Mouse (Mus musculus) spleen, postnatal 0 days (tissue): ENCODE data around the gene Nfatc4. TPM values are rescaled to one million over a fixed set of nuclear protein-coding genes. Genes with fewer than 3 reads are reported as not detected.

Source experiments
- polyA plus RNA-seq: library from polyadenylated mRNA; unstranded; fragments of >200 nt; fragmentation: Nextera tagmentation; extraction: Ambion mirVana; gene quantifications from 2 replicates; pipeline ENCODE4 v1.2.1, GENCODE M21; 2015

The Nfatc4 gene
- polyA plus RNA-seq = 4.8 and 7.3 TPM in 2 replicates

GRCm38 (mm10) chr14:55822991-55823762 is at the start of gene Nfatc4:
TSS of gene Nfatc4 (plus strand) at chr14:55823144.

GRCm38 (mm10) chr14:55783958-55784235 is 39.0 kb upstream of the Nfatc4 start, which contains the start of gene Adcy4:
TSS of gene Adcy4 (minus strand) at chr14:55784095.

DNA sequence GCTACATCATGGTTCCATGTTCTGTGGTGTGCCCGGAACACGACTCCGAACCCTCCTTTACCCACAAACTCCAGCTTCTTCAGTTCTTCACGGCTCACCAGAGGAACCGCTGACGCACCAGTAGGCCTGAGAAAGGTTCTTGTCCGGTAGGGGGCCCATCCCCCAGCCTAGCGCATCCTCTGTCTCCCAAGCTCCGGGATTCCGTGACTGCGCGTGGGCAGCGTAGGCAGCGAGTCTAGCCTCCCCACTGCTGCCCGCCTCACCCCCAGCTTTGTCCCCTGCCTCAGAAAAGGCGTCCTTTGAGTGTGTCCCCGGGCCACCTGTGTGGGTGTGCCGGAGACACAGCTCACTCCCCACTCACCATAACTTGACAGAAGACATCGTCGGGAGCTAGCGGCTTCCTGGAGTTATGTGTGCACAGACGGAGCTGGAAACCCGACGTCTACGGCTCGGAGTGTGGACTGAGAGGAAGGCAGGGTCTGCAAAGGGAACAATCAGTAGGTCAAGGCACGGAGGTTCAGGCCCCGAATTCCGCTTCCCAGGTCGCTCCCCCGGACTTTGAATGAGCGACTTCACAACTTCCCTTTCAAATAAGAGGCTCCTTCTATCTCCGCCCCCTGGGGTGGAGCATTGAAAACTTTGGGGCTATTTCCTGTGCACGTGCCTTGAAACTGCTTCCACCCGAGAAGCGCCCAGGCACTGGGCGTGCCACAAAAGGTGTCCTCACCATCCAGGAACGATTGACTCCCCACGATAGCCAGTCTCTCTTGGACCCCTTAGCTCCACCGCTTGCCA is 34.5 kb upstream of the Nfatc4 start, which contains the start of gene Ripk3:
TSS of gene Ripk3 (minus strand) at position 610 of the 795 bp plus-strand sequence.

DNA sequence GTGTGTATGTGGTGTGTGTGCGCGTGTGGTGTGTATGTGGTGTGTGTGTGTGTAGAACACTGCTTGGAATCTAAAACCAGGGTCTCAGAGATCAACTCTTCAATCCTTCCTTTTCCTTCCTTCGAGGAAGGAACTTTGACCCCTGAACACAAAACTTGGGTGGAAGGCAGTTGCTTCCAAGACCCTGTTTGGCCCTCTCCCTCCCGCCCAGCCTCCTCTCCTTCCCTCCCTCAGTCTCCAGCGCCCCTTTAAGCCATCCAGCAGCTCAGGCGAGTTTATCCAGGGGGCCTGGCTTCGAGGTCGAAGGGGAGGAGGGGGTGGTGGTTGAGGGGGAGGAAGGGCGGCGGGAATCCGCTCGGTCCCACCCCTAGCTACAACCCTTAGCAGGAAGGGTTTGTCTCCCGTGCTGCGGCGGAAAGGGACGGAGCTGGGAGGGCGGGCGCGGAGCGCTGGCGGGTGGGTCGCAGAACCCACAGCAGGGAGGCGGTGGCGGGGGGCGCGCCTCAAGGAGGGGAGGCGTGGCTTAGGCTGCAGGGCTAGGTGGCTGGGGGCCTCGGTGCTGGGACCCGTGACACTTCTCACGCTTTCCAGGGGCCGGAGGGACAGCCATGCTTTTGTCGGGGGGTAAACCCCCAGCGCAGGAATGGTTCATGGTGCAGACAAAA is 30.8 kb downstream of the Nfatc4 start, which contains the start of gene Nynrin:
TSS of gene Nynrin (plus strand) at position 390 of the 665 bp plus-strand sequence.

Other genes with a start within 250 kb of the Nfatc4 start
- 0.37 and 0.45 TPM in 2 replicates for gene Fitm1, start 247.5 kb upstream of the Nfatc4 start, polyA plus RNA-seq
- gene Psme1, start 245.0 kb upstream of the Nfatc4 start, polyA plus RNA-seq = 145 and 162 TPM in 2 replicates
- 46.7 and 47.4 TPM in 2 replicates for gene Emc9, start 237.8 kb upstream of the Nfatc4 start, polyA plus RNA-seq
- 233 and 255 TPM in 2 replicates for gene Psme2, start 232.0 kb upstream of the Nfatc4 start, polyA plus RNA-seq
- gene Rnf31, start 231.4 kb upstream of the Nfatc4 start, polyA plus RNA-seq = 16.4 and 19.3 TPM in 2 replicates
- 34.6 and 38.5 TPM in 2 replicates for gene Irf9, start 219.6 kb upstream of the Nfatc4 start, polyA plus RNA-seq
- 5.8 and 7.8 TPM in 2 replicates for gene Rec8, start 205.1 kb upstream of the Nfatc4 start, polyA plus RNA-seq
- gene Ipo4, start 187.2 kb upstream of the Nfatc4 start, polyA plus RNA-seq = 24.1 and 28.0 TPM in 2 replicates
- 0.64 and 1.7 TPM in 2 replicates for gene Gm49378, start 185.2 kb upstream of the Nfatc4 start, polyA plus RNA-seq
- gene Tm9sf1, start 179.3 kb upstream of the Nfatc4 start, polyA plus RNA-seq = 56.5 and 57.4 TPM in 2 replicates
- 0.56 and 0.63 TPM in 2 replicates for gene Tssk4, start 173.0 kb upstream of the Nfatc4 start, polyA plus RNA-seq
- 30.4 TPM in 2 replicates for gene Mdp1, start 162.6 kb upstream of the Nfatc4 start, polyA plus RNA-seq
- gene Gmpr2, start 151.2 kb upstream of the Nfatc4 start, polyA plus RNA-seq = 27.5 and 30.5 TPM in 2 replicates
- 303 and 330 TPM in 2 replicates for gene Nedd8, start 151.0 kb upstream of the Nfatc4 start, polyA plus RNA-seq
- gene Tinf2, start 141.3 kb upstream of the Nfatc4 start, polyA plus RNA-seq = 25.8 and 29.4 TPM in 2 replicates
- 1.5 and 2.0 TPM in 2 replicates for gene Tgm1, start 109.2 kb upstream of the Nfatc4 start, polyA plus RNA-seq
- 9.9 and 14.2 TPM in 2 replicates for gene Rabggta, start 100.9 kb upstream of the Nfatc4 start, polyA plus RNA-seq
- gene Dhrs1, start 77.5 kb upstream of the Nfatc4 start, polyA plus RNA-seq = 29.1 and 35.1 TPM in 2 replicates
- gene Nop9, start 77.5 kb upstream of the Nfatc4 start, polyA plus RNA-seq = 28.7 and 31.5 TPM in 2 replicates
- gene Cideb, start 64.7 kb upstream of the Nfatc4 start, polyA plus RNA-seq = 0.23 TPM in 1 of 2 replicates, not detected in the other
- 0.49 and 0.78 TPM in 2 replicates for gene Ltb4r2, start 61.7 kb upstream of the Nfatc4 start, polyA plus RNA-seq
- gene Ltb4r1, start 57.2 kb upstream of the Nfatc4 start, polyA plus RNA-seq = 33.2 and 51.6 TPM in 2 replicates
- gene Adcy4, start 39.0 kb upstream of the Nfatc4 start, polyA plus RNA-seq = 1.9 and 3.1 TPM in 2 replicates
- 28.4 and 31.4 TPM in 2 replicates for gene Ripk3, start 34.3 kb upstream of the Nfatc4 start, polyA plus RNA-seq
- gene Nynrin, start 30.9 kb downstream of the Nfatc4 start, polyA plus RNA-seq = 1.6 and 2.8 TPM in 2 replicates
- gene Cbln3, start 61.2 kb downstream of the Nfatc4 start, polyA plus RNA-seq = 0.05 and 0.22 TPM in 2 replicates
- 7.6 and 10.2 TPM in 2 replicates for gene Khnyn, start 61.8 kb downstream of the Nfatc4 start, polyA plus RNA-seq
- gene Sdr39u1, start 77.1 kb downstream of the Nfatc4 start, polyA plus RNA-seq = 22.0 and 25.5 TPM in 2 replicates
- gene Cma1, start 121.5 kb downstream of the Nfatc4 start, polyA plus RNA-seq = 249 and 554 TPM in 2 replicates
- gene Cma2, start 127.8 kb downstream of the Nfatc4 start, polyA plus RNA-seq = 0.45 and 0.92 TPM in 2 replicates
- 0.36 and 0.63 TPM in 2 replicates for gene Mcpt1, start 194.8 kb downstream of the Nfatc4 start, polyA plus RNA-seq
- not detected in 2 replicates for gene Mcpt9, start 207.4 kb downstream of the Nfatc4 start, polyA plus RNA-seq
- gene Mcpt2, start 218.9 kb downstream of the Nfatc4 start, polyA plus RNA-seq = 2.1 and 4.4 TPM in 2 replicates
- 129 and 337 TPM in 2 replicates for gene Mcpt4, start 239.2 kb downstream of the Nfatc4 start, polyA plus RNA-seq